In the genomic region with DNA sequence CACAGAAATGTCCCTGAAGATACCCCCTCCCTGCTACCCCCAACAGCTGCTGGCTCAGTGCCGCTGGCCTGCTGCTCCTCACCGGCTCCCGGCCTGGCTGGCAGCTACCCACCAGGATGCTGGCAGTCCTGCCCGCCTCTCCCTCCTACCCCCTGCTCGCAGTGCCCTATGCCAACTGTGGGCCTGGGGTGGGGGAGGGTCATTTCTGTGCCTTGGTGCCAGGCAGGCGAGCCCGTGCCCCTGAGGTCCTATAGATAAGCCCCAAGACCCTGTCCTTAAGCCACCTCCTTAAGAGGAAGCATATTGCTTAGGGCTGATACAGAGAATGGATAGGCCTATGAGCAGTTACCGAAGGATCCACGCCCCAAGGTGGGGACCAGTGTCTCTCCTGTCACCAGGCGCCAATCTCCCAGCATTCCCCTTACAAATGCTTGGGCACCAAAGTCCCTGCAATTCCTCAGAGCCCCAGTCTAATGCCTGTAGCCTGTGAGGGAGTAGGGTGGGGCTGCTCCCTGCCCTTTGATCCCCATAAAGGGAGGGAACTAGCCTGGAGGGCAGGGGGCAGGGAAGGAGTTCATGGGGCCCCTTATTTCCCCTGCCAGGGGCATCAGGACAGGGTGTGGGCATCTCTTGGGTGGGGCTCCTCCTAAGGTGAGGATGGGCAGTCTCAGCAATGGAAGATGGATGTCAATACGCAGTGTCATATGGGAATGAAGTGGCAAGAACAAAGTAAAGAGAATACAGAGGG, we compare ENCODE assay signal across 9 mouse cellular contexts. TPM values are rescaled to one million over a fixed set of nuclear protein-coding genes. Genes with fewer than 3 reads are reported as not detected.
DNase-seq lines count a peak whose midpoint lies in the region; ATAC-seq and TF ChIP-seq lines count a peak whose summit lies in the region.
"Had no signal": no experiment of that assay in that cellular context is flagged by ENCODE, and none has a peak within 500 bp of the region (broad histone marks: within the 10 kb centered on the region; RNA-seq: fewer than 3 reads in every experiment).

No protein-coding gene starts in this region.

- no peak overlapping the region for H3K4me3 ChIP-seq in left cerebral cortex, adult 2 months
- peak overlapping the region; percentile 64; the same call in 1 of the 2 replicates for H3K4me3 ChIP-seq in G1E (ENCODE audit: low read depth, low read length)
- 0 out of 2 replicates have a peak overlapping the region, but pooled peaks have one; percentile 6 for H3K4me3 ChIP-seq in liver, embryonic 12.5 days
- peak overlapping the region; percentile 18; the same call in 1 of the 2 replicates for H3K4me3 ChIP-seq in stomach, postnatal 0 days (ENCODE audit: low read depth, low read length)

- H3K36me3 ChIP-seq in G1E (replicated peaks): peaks cover 78% of the 10 kb centered on the region
- no peaks in the 10 kb centered on the region for H3K36me3 ChIP-seq in liver, embryonic 12.5 days
- no peaks in the 10 kb centered on the region for H3K36me3 ChIP-seq in stomach, postnatal 0 days (ENCODE audit: control insufficient read depth, insufficient read depth, low read length)

- H3K9me3 ChIP-seq in G1E (replicated peaks): no peaks in the 10 kb centered on the region
- no peaks in the 10 kb centered on the region for H3K9me3 ChIP-seq in liver, embryonic 12.5 days (replicated peaks)
- H3K9me3 ChIP-seq in stomach, postnatal 0 days (ENCODE audit: control insufficient read depth, low read length): no peaks in the 10 kb centered on the region

- peak overlapping the region; percentile 32 for H3K4me2 ChIP-seq in liver, embryonic 12.5 days
- H3K4me2 ChIP-seq in stomach, postnatal 0 days (replicated peaks; ENCODE audit: low read depth): peak overlapping the region; percentile 50

- no peak overlapping the region for H3K9ac ChIP-seq in liver, embryonic 12.5 days
- H3K9ac ChIP-seq in stomach, postnatal 0 days (ENCODE audit: low read length): peak overlapping the region; percentile 41

- ATAC-seq in G1E (ENCODE audit: extremely low read depth, insufficient number of reproducible peaks, low FRiP score, poor library complexity, severe bottlenecking): no peak
- ATAC-seq in liver, embryonic 12.5 days: no peak
- 0 out of 2 replicates have a peak, but pooled peaks have one; percentile 2 for ATAC-seq in stomach, postnatal 0 days (ENCODE audit: low FRiP score, low TSS enrichment)

- TF ChIP-seq EP300 in stomach, postnatal 0 days (optimal IDR thresholded peaks at IDR 0.05): no peak

- TF ChIP-seq CTCF in left cerebral cortex, adult 2 months (IDR thresholded peaks at IDR 0.05): no peak
- no peak for TF ChIP-seq CTCF in G1E (IDR thresholded peaks at IDR 0.05; ENCODE audit: low read depth, low read length)
- no peak for TF ChIP-seq CTCF in stomach, postnatal 0 days (IDR thresholded peaks at IDR 0.05; ENCODE audit: low read depth)

- H3K4me1 ChIP-seq in G1E (ENCODE audit: insufficient read depth, low read depth, low read length): peaks cover 95% of the 10 kb centered on the region
- peaks cover 80% of the 10 kb centered on the region for H3K4me1 ChIP-seq in liver, embryonic 12.5 days
- H3K4me1 ChIP-seq in stomach, postnatal 0 days (replicated peaks; ENCODE audit: control insufficient read depth, insufficient read depth): peaks cover 11% of the 10 kb centered on the region

- H3K27me3 ChIP-seq in G1E (ENCODE audit: insufficient read depth, low read length): no peaks in the 10 kb centered on the region
- peaks cover 37% of the 10 kb centered on the region for H3K27me3 ChIP-seq in liver, embryonic 12.5 days (replicated peaks)
- no peaks in the 10 kb centered on the region for H3K27me3 ChIP-seq in stomach, postnatal 0 days (ENCODE audit: control insufficient read depth, insufficient read depth, low read length)

- peak in 1 of 2 experiments; percentile 54 for DNase-seq in left cerebral cortex, adult 2 months (ENCODE audit: extremely low spot score in 1 of 2, low spot score in 2 of 2)
- DNase-seq in left cerebral cortex, adult 11 months (ENCODE audit: low spot score): no peak
- DNase-seq in G1E (ENCODE audit: low spot score): no peak
- DNase-seq in brain, adult 2 months (ENCODE audit: low read depth, low spot score): peak; percentile 59
- DNase-seq in heart, adult 8-10 months (ENCODE audit: low spot score): peak; percentile 50
- peak; percentile 60 for DNase-seq in stomach, postnatal 0 days (ENCODE audit: low spot score)
- DNase-seq in spleen, postnatal 14 days (ENCODE audit: low spot score in 2 of 2): no peak

- H3K27ac ChIP-seq in left cerebral cortex, adult 2 months: peak overlapping the region; percentile 40; the same call in 1 of the 2 replicates
- H3K27ac ChIP-seq in liver, embryonic 12.5 days: peak overlapping the region; percentile 49; the same call in 1 of the 2 replicates
- H3K27ac ChIP-seq in stomach, postnatal 0 days (replicated peaks): peak overlapping the region; percentile 84

- intact Hi-C loops in left cerebral cortex, adult 2 months (cut with DNase I): no loop called here

- 45% methylated on average over 11 of the region's 11 CpGs for WGBS in liver, embryonic 12.5 days (ENCODE audit: insufficient replicate concordance)
- WGBS in stomach, postnatal 0 days: 49% methylated on average over 11 of the region's 11 CpGs

RNA-seq across cellular contexts. Expression of gene Zbtb7b, which starts 6.3 kb away (rescaled TPM):
- total RNA-seq in left cerebral cortex, adult 2 months (2021): 10 to 100 TPM; 12.4 to 13.2 TPM
- total RNA-seq in G1E (2014; fragmentation: Nextera tagmentation): 32.9 and 34.2 TPM in 2 replicates
- 23.3 and 31.4 TPM in 2 replicates for total RNA-seq in G1E (2017)
- polyA plus RNA-seq in G1E (2012): 123 and 126 TPM in 2 replicates
- 10 to 100 TPM; 19.6 to 23.2 (median 22.9) TPM for total RNA-seq in heart, adult 8-10 months (2022)
- polyA plus RNA-seq in liver, embryonic 12.5 days (2016; fragmentation: Nextera tagmentation; extraction: Ambion mirVana): 1.2 and 1.6 TPM in 2 replicates
- polyA plus RNA-seq in stomach, postnatal 0 days (2015; fragmentation: Nextera tagmentation; extraction: Ambion mirVana): 7.9 and 9.1 TPM in 2 replicates

RNA-seq across cellular contexts. Expression of gene Lenep, which starts 14.3 kb away (rescaled TPM):
- 1 to 10 TPM; 1.1 to 3.5 TPM for total RNA-seq in left cerebral cortex, adult 2 months (2021)
- total RNA-seq in G1E (2014; fragmentation: Nextera tagmentation) (3.7 and 6.7 TPM in 2 replicates), G1E (2017) (0.98 and 1.8 TPM in 2 replicates)
- 0.03 and 0.12 TPM in 2 replicates for polyA plus RNA-seq in G1E (2012)
- total RNA-seq in heart, adult 8-10 months (2022): 1 to 10 TPM in 2 of 4 experiments, under 1 TPM in 1, not detected in 1; 0.75 to 1.5 (median 1.2) TPM
- not detected in 2 replicates for polyA plus RNA-seq in liver, embryonic 12.5 days (2016; fragmentation: Nextera tagmentation; extraction: Ambion mirVana)
- not detected in 2 replicates for polyA plus RNA-seq in stomach, postnatal 0 days (2015; fragmentation: Nextera tagmentation; extraction: Ambion mirVana)

RNA-seq across cellular contexts. Expression of gene Dcst1, which starts 23.3 kb away (rescaled TPM):
- total RNA-seq in left cerebral cortex, adult 2 months (2021): under 1 TPM in 1 of 2 experiments, not detected in 1; 0.28 TPM
- not detected in 2 replicates for total RNA-seq in G1E (2014; fragmentation: Nextera tagmentation)
- total RNA-seq in G1E (2017): 0.06 and 0.22 TPM in 2 replicates
- polyA plus RNA-seq in G1E (2012): not detected in 2 replicates
- total RNA-seq in heart, adult 8-10 months (2022): not detected
- polyA plus RNA-seq in liver, embryonic 12.5 days (2016; fragmentation: Nextera tagmentation; extraction: Ambion mirVana): not detected in 2 replicates
- polyA plus RNA-seq in stomach, postnatal 0 days (2015; fragmentation: Nextera tagmentation; extraction: Ambion mirVana): 0.29 and 0.36 TPM in 2 replicates
- total RNA-seq: layer of hippocampus, postnatal 25 days had no signal

RNA-seq across cellular contexts. Expression of gene Flad1, which starts 23.4 kb away (rescaled TPM):
- 10 to 100 TPM; 34.5 to 37.8 TPM for total RNA-seq in left cerebral cortex, adult 2 months (2021)
- total RNA-seq in G1E (2014; fragmentation: Nextera tagmentation): 19.7 and 22.0 TPM in 2 replicates
- total RNA-seq in G1E (2017): 18.0 and 22.0 TPM in 2 replicates
- polyA plus RNA-seq in G1E (2012): 12.5 and 17.8 TPM in 2 replicates
- 10 to 100 TPM; 55.5 to 71.8 (median 67.9) TPM for total RNA-seq in heart, adult 8-10 months (2022)
- polyA plus RNA-seq in liver, embryonic 12.5 days (2016; fragmentation: Nextera tagmentation; extraction: Ambion mirVana): 21.6 and 22.9 TPM in 2 replicates
- polyA plus RNA-seq in stomach, postnatal 0 days (2015; fragmentation: Nextera tagmentation; extraction: Ambion mirVana): 20.9 and 22.6 TPM in 2 replicates

RNA-seq across cellular contexts. Expression of gene Dcst2, which starts 26.5 kb away (rescaled TPM):
- total RNA-seq in left cerebral cortex, adult 2 months (2021): under 1 TPM; 0.29 to 0.40 TPM
- total RNA-seq in G1E (2014; fragmentation: Nextera tagmentation) (not detected in 2 replicates), G1E (2017) (not detected in 2 replicates)
- polyA plus RNA-seq in G1E (2012): not detected in 2 replicates
- not detected for total RNA-seq in heart, adult 8-10 months (2022)
- polyA plus RNA-seq in liver, embryonic 12.5 days (2016; fragmentation: Nextera tagmentation; extraction: Ambion mirVana): 0.05 and 0.06 TPM in 2 replicates
- 0.33 and 0.41 TPM in 2 replicates for polyA plus RNA-seq in stomach, postnatal 0 days (2015; fragmentation: Nextera tagmentation; extraction: Ambion mirVana)

Comparison
In these comparisons a context has a peak if more than half of its experiments do, and no peak if none do; other contexts are left out.
1. DNase-seq: peak in brain, adult 2 months (single experiment), heart, adult 8-10 months (single experiment) and stomach, postnatal 0 days (single experiment); none in left cerebral cortex, adult 11 months (single experiment), G1E (single experiment) and spleen, postnatal 14 days (0 of 2).
2. Peak in every context shown above with its lines, with median percentiles within 50 percentile points of each other: H3K27ac ChIP-seq.